Mouse (Mus musculus) kidney, postnatal 0 days (tissue): ENCODE measurements around the gene Vmn2r30. TPM values are rescaled to one million over a fixed set of nuclear protein-coding genes. Genes with fewer than 3 reads are reported as not detected.
"Not testable (repeated sequence)": the region's sequence is repeated elsewhere in the genome, so short reads cannot be mapped to it uniquely, and the experiment has no call there.

Experiments used
- ATAC-seq: fragments of 200-750 bp; cut with Nextera tagmentation; replicated peaks from 2 replicates; pipeline ENCODE4 v1.8.0; 2017; ENCODE audit warnings: low read depth, moderate number of reproducible peaks, moderate TSS enrichment, moderate library complexity; ENCODE audit not compliant: low FRiP score
- DNase-seq: peaks from one replicate; pipeline ENCODE4 v3.0.0-alpha.2; 2016; ENCODE audit warnings: low spot score
- H3K27ac ChIP-seq: fragments of 300-500 bp; sonication (generic); 2 replicates; pipeline ENCODE4 v1.5.1; 2014; ENCODE audit warnings: mild to moderate bottlenecking
- H3K27me3 ChIP-seq: fragments of 300-500 bp; sonication (generic); 2 replicates; pipeline ENCODE4 v1.6.1; 2014; ENCODE audit warnings: low read length, mixed read lengths; ENCODE audit not compliant: insufficient read depth
- H3K36me3 ChIP-seq: fragments of 300-500 bp; sonication (generic); 2 replicates; pipeline ENCODE4 v1.6.1; 2014; ENCODE audit warnings: low read length, mixed read lengths; ENCODE audit not compliant: insufficient read depth
- H3K4me1 ChIP-seq: fragments of 300-500 bp; sonication (generic); replicated peaks from 2 replicates; pipeline ENCODE4 v1.6.1; 2014; ENCODE audit warnings: antibody characterized with exemption, low read length, mixed read lengths; ENCODE audit not compliant: insufficient read depth
- H3K4me2 ChIP-seq: fragments of 300-500 bp; sonication (generic); 2 replicates; pipeline ENCODE4 v1.6.1; 2014; ENCODE audit warnings: mild to moderate bottlenecking, low read length, moderate library complexity, mixed read lengths
- H3K4me3 ChIP-seq: fragments of 300-500 bp; sonication (generic); replicated peaks from 2 replicates; pipeline ENCODE4 v1.5.1; 2014; ENCODE audit warnings: low read depth, low read length
- H3K9ac ChIP-seq: fragments of 300-500 bp; sonication (generic); 2 replicates; pipeline ENCODE4 v1.6.1; 2014; ENCODE audit warnings: low read depth, low read length
- H3K9me3 ChIP-seq: fragments of 300-500 bp; sonication (generic); replicated peaks from 2 replicates; pipeline ENCODE4 v1.6.1; 2016; ENCODE audit warnings: low read length, inconsistent platforms, mixed read lengths
- CTCF ChIP-seq: IDR thresholded peaks from 2 replicates; pipeline ENCODE4 v1.5.1; 2016; ENCODE audit warnings: antibody characterized with exemption, low read depth, mild to moderate bottlenecking, moderate library complexity
- WGBS: fragments of 180-500 bp; shearing (Covaris S2); extraction: QIAGEN DNeasy Blood & Tissue Kit; methylation state at CpG from one replicate; pipeline ENCODE4 v1.1.7; 2014; 5-methylcytosine and 5-hydroxymethylcytosine counted together
- microRNA-seq: library from miRNA; unstranded; fragments of <30 nt; microRNA quantifications from one replicate; pipeline ENCODE4, GENCODE M21; 2016
- polyA plus RNA-seq: library from polyadenylated mRNA; unstranded; fragments of >200 nt; fragmentation: Nextera tagmentation; extraction: Ambion mirVana; gene quantifications from 2 replicates; pipeline ENCODE4 v1.2.1, GENCODE M21; 2015

The Vmn2r30 gene
- polyA plus RNA-seq: not detected in 2 replicates

DNA sequence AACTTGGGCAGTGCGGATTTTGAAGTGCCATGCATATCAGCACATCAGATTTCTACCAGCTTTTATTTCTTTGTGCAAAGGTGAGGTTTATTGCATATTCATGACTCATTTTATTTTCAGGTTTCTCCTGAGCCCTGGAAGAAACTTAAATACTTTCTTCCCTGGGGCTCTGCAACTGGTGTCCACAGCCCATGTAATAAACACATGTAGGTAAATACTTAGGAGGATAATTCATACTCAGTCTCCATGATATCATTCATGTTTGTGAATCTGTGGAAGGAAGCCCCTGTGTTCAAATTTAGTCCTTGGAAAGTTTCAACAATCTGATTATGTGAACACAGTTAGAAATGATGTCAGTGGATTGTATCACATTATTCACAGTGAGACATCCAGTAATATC lies at the start of gene Vmn2r30:
TSS of gene Vmn2r30 (minus strand) at position 101 of the 400 bp plus-strand sequence.
- H3K36me3 ChIP-seq, ATAC-seq: not testable (repeated sequence)
- no CpG with 5 or more reads among the region's 1 CpGs for WGBS

DNA sequence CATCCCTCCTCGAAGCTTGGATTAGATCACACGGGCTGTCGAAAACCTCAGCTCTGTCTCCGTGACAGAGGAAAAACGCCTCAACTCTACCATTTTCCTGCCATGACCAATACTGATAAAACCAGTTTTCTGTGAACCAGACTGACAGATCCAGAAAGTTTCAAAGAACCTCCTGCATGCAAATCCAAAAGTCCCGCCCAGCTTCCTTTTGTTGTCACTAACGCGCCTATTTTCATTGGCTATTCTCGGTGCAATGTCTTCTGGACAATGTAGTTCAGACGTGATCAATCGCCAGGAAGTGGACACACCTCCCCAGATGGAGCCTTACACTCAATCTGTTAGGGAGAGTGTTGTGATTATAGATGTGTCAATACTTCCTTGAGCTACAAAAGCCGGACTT lies 37.0 kb upstream of the Vmn2r30 start, which contains the start of gene Gm45783:
TSS of gene Gm45783 (minus strand) at position 143 of the 400 bp plus-strand sequence.
- ATAC-seq, H3K4me3 ChIP-seq, H3K27me3 ChIP-seq, H3K4me2 ChIP-seq, H3K4me1 ChIP-seq, H3K36me3 ChIP-seq, H3K27ac ChIP-seq, H3K9ac ChIP-seq, H3K9me3 ChIP-seq, DNase-seq: not testable (repeated sequence)
- WGBS: 53% methylated on average over 12 of the region's 12 CpGs

More for the DNA sequence above, at the start of gene Vmn2r30:
- H3K9ac ChIP-seq, H3K4me2 ChIP-seq, H3K4me3 ChIP-seq, H3K27ac ChIP-seq, DNase-seq, H3K27me3 ChIP-seq, H3K4me1 ChIP-seq, H3K9me3 ChIP-seq: not testable (repeated sequence)

DNA sequence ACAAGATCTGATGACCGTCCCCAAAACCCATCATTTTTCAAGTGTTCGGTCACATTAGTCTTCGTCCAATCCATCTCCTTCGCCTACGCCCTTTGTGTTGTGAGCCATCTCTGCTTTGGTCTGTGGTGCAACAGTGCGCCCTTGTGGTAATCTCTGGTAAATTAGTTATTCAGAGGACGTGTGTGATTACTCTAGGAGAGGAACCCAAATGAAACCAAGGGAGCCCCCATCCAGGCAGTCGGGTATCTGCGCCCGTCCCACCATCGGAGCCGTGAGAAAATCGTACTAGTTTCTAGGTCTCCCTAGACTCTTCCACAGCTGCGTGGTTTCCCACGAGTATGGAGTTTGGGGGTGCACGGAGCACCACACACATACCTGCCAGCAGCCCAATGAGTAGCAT lies 41.8 kb downstream of the Vmn2r30 start:
- 83% methylated on average over 16 of the region's 16 CpGs for WGBS
- Histone ChIP-seq H3K9me3 (no peaks in the 10 kb centered on the region), H3K4me3 (no peak overlapping the region), H3K36me3 (peaks cover 22% of the 10 kb centered on the region; the same call in 1 of the 2 replicates), H3K4me1 (no peaks in the 10 kb centered on the region), H3K27ac (no peak overlapping the region), H3K4me2 (no peak overlapping the region), H3K27me3 (no peaks in the 10 kb centered on the region), H3K9ac (no peak overlapping the region)
- no peak for ATAC-seq
- TF ChIP-seq CTCF: peak; percentile 61
- peak; percentile 38 for DNase-seq

DNA sequence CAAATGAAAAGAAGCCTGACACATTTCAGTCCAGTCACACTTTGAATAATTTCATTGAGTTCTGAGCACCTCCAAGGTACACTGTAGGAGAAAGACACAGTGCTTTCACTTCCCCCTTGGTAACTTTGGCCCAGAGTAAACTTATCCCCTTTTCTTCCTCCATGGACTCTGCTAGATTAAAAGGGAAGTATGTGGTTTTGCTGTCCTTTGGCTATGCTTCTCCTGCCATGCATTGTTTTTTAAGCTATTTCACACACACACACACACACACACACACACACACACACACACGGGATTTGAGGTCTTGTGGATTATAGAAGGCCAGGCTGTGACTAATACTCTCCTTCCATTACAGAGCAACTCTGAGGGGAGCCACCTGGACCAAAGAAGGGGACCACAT lies 56.0 kb downstream of the Vmn2r30 start:
- Histone ChIP-seq H3K9me3 (no peaks in the 10 kb centered on the region), H3K4me2 (no peak overlapping the region), H3K27me3 (no peaks in the 10 kb centered on the region), H3K4me1 (no peaks in the 10 kb centered on the region), H3K27ac (no peak overlapping the region), H3K36me3 (peaks cover 16% of the 10 kb centered on the region), H3K9ac (no peak overlapping the region), H3K4me3 (no peak overlapping the region)
- ATAC-seq (no peak), DNase-seq (no peak)
- 53% methylated on average over 1 of the region's 1 CpGs for WGBS
- no peak for TF ChIP-seq CTCF

DNA sequence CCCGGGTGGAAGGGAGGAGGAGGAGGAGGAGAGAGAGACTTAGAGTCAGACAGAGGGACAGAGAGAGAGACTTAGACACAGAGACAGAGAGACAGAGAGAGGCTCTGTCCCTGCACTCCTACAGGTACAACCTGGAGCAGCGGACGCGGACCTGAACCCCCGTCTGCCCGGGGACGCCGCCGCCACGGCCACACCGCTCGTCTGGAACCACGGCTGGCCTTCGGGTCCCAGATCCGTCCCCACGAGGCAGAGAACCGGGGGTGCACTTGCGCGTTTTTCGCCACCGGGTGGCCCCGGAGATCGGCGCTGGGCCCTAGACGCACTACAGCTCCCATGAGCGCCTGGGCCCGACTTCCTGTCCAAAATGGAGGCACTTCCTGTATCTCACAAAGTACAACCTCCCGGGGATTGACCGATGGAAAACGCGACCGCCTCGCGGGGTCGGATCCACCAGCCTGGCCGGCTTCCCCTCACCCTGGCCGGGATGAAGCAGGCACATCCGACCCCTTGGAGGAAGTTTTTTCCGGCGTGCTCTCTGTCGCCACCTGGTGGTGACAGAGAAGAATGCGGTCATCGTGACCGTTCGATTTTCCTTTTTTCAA lies 59.3 kb downstream of the Vmn2r30 start, which contains the start of gene Gm45844:
TSS of gene Gm45844 (minus strand) at position 324 of the 602 bp plus-strand sequence.
- H3K27ac ChIP-seq: peak within 1 kb of the TSS; percentile 58; the same call in 1 of the 2 replicates
- peak within 1 kb of the TSS; percentile 28; the same call in 1 of the 2 replicates for H3K9ac ChIP-seq
- H3K4me1 ChIP-seq, H3K9me3 ChIP-seq, H3K27me3 ChIP-seq, H3K36me3 ChIP-seq: not testable (repeated sequence)
- H3K4me3 ChIP-seq: peak within 1 kb of the TSS; percentile 30
- TF ChIP-seq CTCF: peak; percentile 96
- 31% methylated on average over 45 of the region's 45 CpGs for WGBS
- DNase-seq (peak; percentile 65), ATAC-seq (peak; percentile 99)
- H3K4me2 ChIP-seq: peak within 1 kb of the TSS; percentile 46

DNA sequence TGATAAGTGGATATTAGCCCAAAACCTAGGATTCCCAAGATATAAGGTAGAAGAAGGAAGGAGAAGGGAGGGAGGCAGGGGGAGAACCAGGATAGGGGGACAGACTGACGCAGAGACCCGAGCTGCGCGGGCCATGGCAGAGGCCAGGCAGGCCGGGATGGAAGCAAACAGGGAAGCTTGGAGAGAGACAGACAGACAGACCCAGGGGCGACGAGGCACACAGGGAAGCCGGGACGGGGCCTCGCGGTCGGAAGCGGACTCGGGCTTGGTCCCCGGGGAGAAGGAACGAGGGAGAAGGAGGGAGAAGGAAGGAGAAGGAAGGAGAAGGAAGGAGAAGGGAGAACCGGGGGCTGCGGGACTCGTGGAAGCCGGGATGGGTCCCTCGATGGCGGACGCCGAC lies 59.9 kb downstream of the Vmn2r30 start:
- not testable (repeated sequence) for H3K9me3 ChIP-seq, H3K4me1 ChIP-seq, H3K27me3 ChIP-seq, H3K36me3 ChIP-seq
- H3K4me3 ChIP-seq: peak overlapping the region; percentile 30
- H3K4me2 ChIP-seq: peak overlapping the region; percentile 46
- WGBS: 37% methylated on average over 24 of the region's 24 CpGs
- peak overlapping the region; percentile 28; the same call in 1 of the 2 replicates for H3K9ac ChIP-seq
- ATAC-seq (peak; percentile 82; the same call in 1 of the 2 replicates), DNase-seq (peak; percentile 64)
- peak overlapping the region; percentile 58; the same call in 1 of the 2 replicates for H3K27ac ChIP-seq

Small RNAs within 50 kb of the gene (microRNA-seq; reads per million reads assigned to microRNA genes)
- 0.60 reads per million for gene Mir5620

Other genes with a start within 250 kb of the Vmn2r30 start
- gene Zfp954, start 216.1 kb downstream of the Vmn2r30 start, polyA plus RNA-seq: 9.8 and 12.4 TPM in 2 replicates
- 1.1 TPM in 2 replicates for gene Zfp773, start 200.9 kb downstream of the Vmn2r30 start, polyA plus RNA-seq
- gene Zfp418, start 166.3 kb downstream of the Vmn2r30 start, polyA plus RNA-seq: 1.8 and 2.0 TPM in 2 replicates
- 5.0 and 5.4 TPM in 2 replicates for gene Zfp772, start 127.6 kb downstream of the Vmn2r30 start, polyA plus RNA-seq
- gene Vmn2r29, start 90.3 kb downstream of the Vmn2r30 start, polyA plus RNA-seq: 0.42 and 0.51 TPM in 2 replicates
- gene Gm45844, start 59.3 kb downstream of the Vmn2r30 start, polyA plus RNA-seq: 2.2 and 3.3 TPM in 2 replicates
- 45.2 and 50.3 TPM in 2 replicates for gene Clcn4, start 36.8 kb downstream of the Vmn2r30 start, polyA plus RNA-seq
- not detected in 2 replicates for gene Gm45783, start 37.0 kb upstream of the Vmn2r30 start, polyA plus RNA-seq
- not detected in 2 replicates for gene Vmn2r31, start 62.1 kb upstream of the Vmn2r30 start, polyA plus RNA-seq
- not detected in 2 replicates for gene Vmn2r32, start 142.4 kb upstream of the Vmn2r30 start, polyA plus RNA-seq
- gene Vmn2r33, start 229.2 kb upstream of the Vmn2r30 start, polyA plus RNA-seq: not detected in 2 replicates